1 mouse cellular context compared by ENCODE assay signal in genomic region chr6:82714841-82715240, GRCm38 (mm10).
TF ChIP-seq lines count a peak whose summit lies in the region.

No protein-coding gene starts in this region.

TF ChIP-seq in CH12.LX, 34 proteins besides CTCF, POLR2A, EP300 and RAD21 (continued from another document):
- TF ChIP-seq USF2 (conservative IDR thresholded peaks at IDR 0.05; ENCODE audit: low read depth, low read length) (no peak), ZKSCAN1 (IDR thresholded peaks at IDR 0.05; ENCODE audit: borderline replicate concordance, low read depth, low read length) (no peak), NRF1 (IDR thresholded peaks at IDR 0.05; ENCODE audit: low read depth, low read length) (no peak), USF1 (IDR thresholded peaks at IDR 0.05; ENCODE audit: low read depth, low read length) (no peak), PAX5 (IDR thresholded peaks at IDR 0.05; ENCODE audit: low read length) (no peak), CHD2 (IDR thresholded peaks at IDR 0.05; ENCODE audit: low read length) (no peak), CHD1 (IDR thresholded peaks at IDR 0.05; ENCODE audit: low read depth, low read length) (0 out of 2 replicates have a peak, but pooled peaks have one; percentile 67), MAFK (IDR thresholded peaks at IDR 0.05; ENCODE audit: insufficient replicate concordance, low read length) (no peak; the same call in 1 of the 2 replicates), JUN (IDR thresholded peaks at IDR 0.05; ENCODE audit: insufficient read depth, low read depth, low read length) (no peak), ZC3H11A (IDR thresholded peaks at IDR 0.05; ENCODE audit: low read depth, low read length) (no peak), E2F4 (IDR thresholded peaks at IDR 0.05; ENCODE audit: insufficient replicate concordance, low read depth, low read length) (no peak), JUND (conservative IDR thresholded peaks at IDR 0.05; ENCODE audit: low read depth, low read length) (no peak), MAZ (IDR thresholded peaks at IDR 0.05; ENCODE audit: low read depth, low read length) (peak; percentile 54; the same call in 1 of the 2 replicates), ZNF384 (IDR thresholded peaks at IDR 0.05; ENCODE audit: low read depth, low read length) (no peak), RCOR1 (conservative IDR thresholded peaks at IDR 0.05; ENCODE audit: low read depth, low read length) (0 out of 2 replicates have a peak, but pooled peaks have one; percentile 34), SMC3 (IDR thresholded peaks at IDR 0.05; ENCODE audit: low read depth, low read length) (no peak), ZMIZ1 (IDR thresholded peaks at IDR 0.05; ENCODE audit: low read depth, low read length) (no peak), MXI1 (IDR thresholded peaks at IDR 0.05; ENCODE audit: low read depth, low read length) (no peak; the same call in 1 of the 2 replicates), SIN3A (IDR thresholded peaks at IDR 0.05; ENCODE audit: low read length) (no peak)
